Mouse (Mus musculus) bone marrow macrophage, adult 2 months (primary cell): Measurements from ENCODE around the gene Gucy2d. TPM values are rescaled to one million over a fixed set of nuclear protein-coding genes. Genes with fewer than 3 reads are reported as not detected.

Experiments
- H3K27ac ChIP-seq: 2 replicates; pipeline ENCODE4 v1.5.1; 2012; ENCODE audit warnings: low read depth, low read length; ENCODE audit not compliant: insufficient read depth
- H3K4me1 ChIP-seq: 2 replicates; pipeline ENCODE4 v1.6.1; 2012; ENCODE audit warnings: low read length; ENCODE audit not compliant: control insufficient read depth, insufficient read depth
- H3K4me3 ChIP-seq: 2 replicates; pipeline ENCODE4 v1.5.1; 2012; ENCODE audit warnings: mild to moderate bottlenecking, low read length, moderate library complexity; ENCODE audit not compliant: insufficient read depth
- CTCF ChIP-seq: IDR thresholded peaks from 2 replicates; pipeline ENCODE4 v1.5.1; 2012; ENCODE audit warnings: low read depth, mild to moderate bottlenecking, low read length, moderate library complexity
- POLR2A ChIP-seq: IDR thresholded peaks from 2 replicates; pipeline ENCODE4 v1.6.1; 2012; ENCODE audit warnings: mild to moderate bottlenecking, low read depth, low read length, borderline replicate concordance
- polyA plus RNA-seq: library from polyadenylated mRNA; stranded (reverse); fragments of >200 nt; gene quantifications from 2 replicates; pipeline ENCODE4 v1.2.4, GENCODE M21; 2012; ENCODE audit not compliant: missing spikeins, insufficient read depth, insufficient read length

Gucy2d gene
- polyA plus RNA-seq, 1 experiment: not detected

DNA sequence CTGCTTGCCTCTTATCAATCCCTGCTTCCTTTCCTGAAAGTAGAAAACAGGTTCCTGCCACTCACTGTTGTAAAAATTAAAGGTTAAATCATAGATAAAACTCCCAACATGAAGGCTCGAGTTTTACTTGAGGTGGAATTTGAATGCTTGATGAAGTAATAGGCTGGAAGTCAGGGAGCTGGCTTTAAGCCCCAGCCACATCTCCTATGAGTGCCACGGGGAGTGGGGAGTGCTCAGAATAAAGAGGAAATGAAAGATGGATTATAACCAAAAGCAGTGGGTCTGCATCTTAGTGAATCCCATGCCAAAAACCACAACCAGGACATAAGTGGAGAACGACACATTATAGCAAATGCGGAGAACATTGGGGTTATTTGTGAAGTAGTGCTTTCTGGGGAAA is 24.2 kb upstream of the Gucy2d start:
- no peak overlapping the region for H3K4me3 ChIP-seq
- H3K4me1 ChIP-seq: peaks cover 40% of the 10 kb centered on the region
- H3K27ac ChIP-seq: peak overlapping the region; percentile 61; the same call in 1 of the 2 replicates
- no peak for TF ChIP-seq POLR2A
- TF ChIP-seq CTCF: no peak

- H3K4me3 ChIP-seq: no peak overlapping the region
- H3K27ac ChIP-seq: no peak overlapping the region
- H3K4me1 ChIP-seq: peaks cover 38% of the 10 kb centered on the region
- no peak for TF ChIP-seq POLR2A
- no peak for TF ChIP-seq CTCF
Measured at GRCm38 (mm10) chr7:98418031-98418805, 22.0 kb upstream of the Gucy2d start.

- TF ChIP-seq POLR2A (no peak), CTCF (no peak)
- H3K4me3 ChIP-seq: no peak overlapping the region
- H3K4me1 ChIP-seq: peaks cover 26% of the 10 kb centered on the region
- no peak overlapping the region for H3K27ac ChIP-seq
Measured at GRCm38 (mm10) chr7:98419366-98419765, 20.9 kb upstream of the Gucy2d start.

GRCm38 (mm10) chr7:98423546-98423945 is 16.7 kb upstream of the Gucy2d start:
- H3K4me3 ChIP-seq: no peak overlapping the region
- H3K27ac ChIP-seq: no peak overlapping the region
- H3K4me1 ChIP-seq: peaks cover 19% of the 10 kb centered on the region
- TF ChIP-seq CTCF (no peak), POLR2A (no peak)

GRCm38 (mm10) chr7:98424396-98424795 is 15.8 kb upstream of the Gucy2d start:
- H3K4me1 ChIP-seq: peaks cover 22% of the 10 kb centered on the region
- no peak overlapping the region for H3K4me3 ChIP-seq
- no peak overlapping the region for H3K27ac ChIP-seq
- TF ChIP-seq POLR2A: no peak
- no peak for TF ChIP-seq CTCF

- peaks cover 22% of the 10 kb centered on the region for H3K4me1 ChIP-seq
- TF ChIP-seq CTCF (no peak), POLR2A (no peak)
- H3K27ac ChIP-seq: no peak overlapping the region
- no peak overlapping the region for H3K4me3 ChIP-seq
Measured at GRCm38 (mm10) chr7:98425551-98425950, 14.7 kb upstream of the Gucy2d start.

- no peak overlapping the region for H3K4me3 ChIP-seq
- peaks cover 22% of the 10 kb centered on the region for H3K4me1 ChIP-seq
- peak overlapping the region; percentile 66 for H3K27ac ChIP-seq
- no peak for TF ChIP-seq POLR2A
- no peak for TF ChIP-seq CTCF
Measured at GRCm38 (mm10) chr7:98426641-98427040, 13.6 kb upstream of the Gucy2d start.

DNA sequence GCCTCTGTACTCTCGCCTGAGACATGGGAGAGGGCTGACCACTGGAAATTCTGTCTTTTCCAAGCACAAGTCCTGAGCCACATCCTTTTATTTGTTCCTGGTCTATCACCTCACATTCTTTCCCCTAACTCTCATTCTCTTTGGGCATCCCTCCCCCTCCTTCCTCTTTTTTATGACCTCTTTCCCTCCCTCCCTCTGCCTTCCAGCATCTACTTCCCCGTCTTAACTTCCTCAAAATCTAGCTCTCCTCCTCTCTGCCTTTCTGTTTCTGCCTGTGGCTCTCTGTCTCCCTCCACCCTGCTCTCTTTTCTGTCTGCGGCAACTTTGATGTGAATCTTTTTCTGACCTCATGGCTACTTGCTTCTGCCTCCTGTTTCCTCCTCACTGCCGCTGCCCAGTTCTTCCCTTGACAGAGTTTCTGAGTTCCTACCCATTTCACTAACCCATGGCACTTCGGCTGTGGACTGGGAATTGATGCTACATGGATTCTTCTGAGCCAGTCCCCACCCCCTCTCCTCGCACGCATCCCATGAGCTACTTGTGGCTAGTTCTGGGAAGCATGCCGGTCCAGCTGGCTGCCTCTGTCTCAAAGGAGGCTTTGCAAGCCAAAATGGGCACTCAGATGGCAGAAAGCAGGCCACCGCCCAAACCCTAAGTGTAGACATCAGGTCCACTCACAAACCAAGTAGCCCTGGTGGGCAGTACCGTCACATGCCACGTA is 12.9 kb upstream of the Gucy2d start:
- no peak for TF ChIP-seq CTCF
- no peak for TF ChIP-seq POLR2A
- Histone ChIP-seq H3K27ac (peak overlapping the region; percentile 74), H3K4me3 (peak overlapping the region; percentile 27), H3K4me1 (peaks cover 22% of the 10 kb centered on the region)

DNA sequence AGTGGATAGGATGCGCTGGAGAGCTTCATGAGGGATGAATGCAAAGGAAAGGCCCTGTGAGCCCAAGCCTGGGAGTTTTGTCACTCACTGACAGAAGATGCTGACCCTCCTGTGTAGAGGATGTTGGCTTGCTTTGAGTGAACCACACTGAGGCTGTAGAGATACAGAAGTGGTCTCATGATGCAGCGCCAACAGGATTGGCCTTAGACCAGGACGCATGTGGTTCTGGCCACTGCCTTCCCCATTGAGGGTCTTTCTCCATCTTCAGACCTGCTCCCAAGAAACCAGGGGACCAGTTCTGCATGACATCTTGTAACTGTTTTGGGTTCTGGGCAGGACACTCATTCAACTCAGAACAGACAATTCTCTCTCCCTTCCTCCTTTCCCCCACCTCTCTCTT is 10.6 kb upstream of the Gucy2d start:
- Histone ChIP-seq H3K27ac (no peak overlapping the region), H3K4me3 (no peak overlapping the region), H3K4me1 (peaks cover 22% of the 10 kb centered on the region)
- TF ChIP-seq CTCF (no peak), POLR2A (no peak)

GRCm38 (mm10) chr7:98430785-98431184 is 9.4 kb upstream of the Gucy2d start:
- Histone ChIP-seq H3K4me1 (peaks cover 22% of the 10 kb centered on the region), H3K27ac (no peak overlapping the region), H3K4me3 (no peak overlapping the region)
- no peak for TF ChIP-seq POLR2A
- TF ChIP-seq CTCF: peak; percentile 86
